Mouse (Mus musculus) embryonic fibroblast, embryonic 13.5 days (primary cell): ENCODE measurements around the gene Tmem92.

Source experiments
- CTCF ChIP-seq: IDR thresholded peaks from 2 replicates; pipeline ENCODE4 v1.5.1; 2011; ENCODE audit warnings: mild to moderate bottlenecking, control low read depth, low read length, moderate library complexity, borderline replicate concordance; ENCODE audit not compliant: insufficient read depth
- POLR2A ChIP-seq: IDR thresholded peaks from 2 replicates; pipeline ENCODE4 v1.6.1; 2011; ENCODE audit warnings: low read depth, mild to moderate bottlenecking, control low read depth, low read length, moderate library complexity

- no peak for TF ChIP-seq CTCF
- TF ChIP-seq POLR2A: no peak
Observed at GRCm38 (mm10) chr11:94759916-94760315, 22.6 kb downstream of the Tmem92 start.
